Mouse (Mus musculus): ENCODE measurements around the gene Agfg1.

- TF ChIP-seq CTCF (IDR thresholded peaks at IDR 0.05) (no peak), POLR2A (IDR thresholded peaks at IDR 0.05; ENCODE audit: insufficient read depth, low read depth, low read length) (no peak)
These were observed 4.7 kb upstream of the Agfg1 start for GRCm38 (mm10) chr1:82834572-82834971.

All from heart, adult 2 months (tissue).